Mouse (Mus musculus) liver, embryonic 16.5 days (tissue): ENCODE measurements at regions not wholly inside any gene's neighbourhood (a gene's known extent, or its start where the extent isn't known, plus 50 kb on each side); places are given as distances from the start of the nearest gene placed in this dataset.

Source experiments
- ATAC-seq: fragments of 200-750 bp; cut with Nextera tagmentation; 2 replicates; pipeline ENCODE4 v1.8.0; 2017; ENCODE audit warnings: low read depth, mild to moderate bottlenecking, moderate number of reproducible peaks, moderate library complexity
- H3K27ac ChIP-seq: fragments of 300-500 bp; sonication (generic); 2 replicates; pipeline ENCODE4 v1.5.1; 2014; ENCODE audit warnings: mild to moderate bottlenecking, low read length
- H3K27me3 ChIP-seq: fragments of 300-500 bp; sonication (generic); 2 replicates; pipeline ENCODE4 v1.6.1; 2014; ENCODE audit warnings: low read depth, low read length, mixed read lengths; ENCODE audit not compliant: control insufficient read depth, insufficient read depth
- H3K36me3 ChIP-seq: fragments of 300-500 bp; sonication (generic); 2 replicates; pipeline ENCODE4 v1.6.1; 2014; ENCODE audit warnings: mild to moderate bottlenecking; ENCODE audit not compliant: control insufficient read depth, insufficient read depth
- H3K4me1 ChIP-seq: fragments of 300-500 bp; sonication (generic); 2 replicates; pipeline ENCODE4 v1.6.1; 2014; ENCODE audit warnings: low read depth, low read length, mixed read lengths; ENCODE audit not compliant: control insufficient read depth
- H3K4me2 ChIP-seq: fragments of 300-500 bp; sonication (generic); 2 replicates; pipeline ENCODE4 v1.6.1; 2014; ENCODE audit warnings: low read depth, low read length, mixed read lengths
- H3K4me3 ChIP-seq: fragments of 300-500 bp; sonication (generic); 2 replicates; pipeline ENCODE4 v1.5.1; 2014; ENCODE audit warnings: low read depth, mild to moderate bottlenecking, low read length
- H3K9ac ChIP-seq: fragments of 300-500 bp; sonication (generic); 2 replicates; pipeline ENCODE4 v1.6.1; 2014; ENCODE audit warnings: low read depth, low read length
- H3K9me3 ChIP-seq: fragments of 300-500 bp; sonication (generic); replicated peaks from 2 replicates; pipeline ENCODE4 v1.6.1; 2016; ENCODE audit warnings: low read length; ENCODE audit not compliant: control insufficient read depth
- WGBS: fragments of 180-500 bp; shearing (Covaris S2); extraction: QIAGEN DNeasy Blood & Tissue Kit; methylation state at CpG from one replicate; pipeline ENCODE4 v1.1.7; 2014; ENCODE audit not compliant: insufficient replicate concordance; 5-methylcytosine and 5-hydroxymethylcytosine counted together

DNA sequence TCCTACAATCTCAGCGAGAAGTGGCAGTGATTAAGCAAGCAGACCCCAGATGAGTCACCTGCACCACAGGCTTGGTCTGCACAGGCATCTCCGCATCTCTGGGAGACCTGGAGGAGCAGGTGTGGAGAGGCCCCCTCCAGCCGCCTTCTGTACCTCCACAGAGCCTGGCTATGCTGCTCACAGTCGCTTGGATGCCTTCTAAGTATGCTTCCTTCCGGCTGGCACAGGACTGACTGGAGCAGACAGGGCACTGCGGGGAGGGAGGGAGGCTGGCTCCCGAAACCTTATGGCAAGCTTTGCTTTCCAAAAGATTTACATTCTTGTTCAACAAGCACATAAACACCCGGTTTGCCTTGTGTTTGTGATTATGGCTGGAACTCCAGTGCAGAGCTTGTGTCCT is 107.3 kb downstream of the Irx2 start:
- no peak overlapping the region for H3K4me3 ChIP-seq
- H3K4me1 ChIP-seq, result no peaks in the 10 kb centered on the region
- no peaks in the 10 kb centered on the region for H3K9me3 ChIP-seq
- ATAC-seq, result no peak
- no peaks in the 10 kb centered on the region for H3K27me3 ChIP-seq
- WGBS, result 58% methylated on average over 8 of the region's 8 CpGs
- no peak overlapping the region for H3K4me2 ChIP-seq
- H3K9ac ChIP-seq, result no peak overlapping the region
- no peak overlapping the region for H3K27ac ChIP-seq
- H3K36me3 ChIP-seq, result no peaks in the 10 kb centered on the region

DNA sequence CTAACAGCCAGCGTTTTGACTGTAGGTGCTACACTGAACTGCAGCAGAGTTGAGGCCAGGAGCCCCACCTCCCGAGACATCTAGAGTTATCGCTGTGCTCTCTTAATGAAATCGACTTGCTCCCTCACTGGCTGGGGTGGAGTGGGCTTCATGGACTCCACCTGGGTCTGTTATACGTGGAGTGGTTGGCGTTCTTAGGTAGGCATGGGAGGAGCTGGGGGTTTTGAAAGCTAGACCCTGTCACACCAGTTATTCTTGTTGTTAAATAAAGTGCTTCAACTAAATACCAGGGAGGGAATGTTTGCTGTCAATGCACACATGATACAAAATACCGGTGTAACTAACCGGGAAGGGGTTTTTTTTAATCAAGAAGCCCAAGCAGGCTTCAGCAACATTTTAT is 108.4 kb downstream of the Irx2 start:
- H3K36me3 ChIP-seq, result no peaks in the 10 kb centered on the region
- H3K27ac ChIP-seq, result no peak overlapping the region
- H3K4me3 ChIP-seq, result no peak overlapping the region
- H3K4me1 ChIP-seq, result no peaks in the 10 kb centered on the region
- no peak overlapping the region for H3K9ac ChIP-seq
- no peaks in the 10 kb centered on the region for H3K9me3 ChIP-seq
- no peak overlapping the region for H3K4me2 ChIP-seq
- H3K27me3 ChIP-seq, result no peaks in the 10 kb centered on the region
- 59% methylated on average over 8 of the region's 8 CpGs for WGBS
- ATAC-seq, result no peak

DNA sequence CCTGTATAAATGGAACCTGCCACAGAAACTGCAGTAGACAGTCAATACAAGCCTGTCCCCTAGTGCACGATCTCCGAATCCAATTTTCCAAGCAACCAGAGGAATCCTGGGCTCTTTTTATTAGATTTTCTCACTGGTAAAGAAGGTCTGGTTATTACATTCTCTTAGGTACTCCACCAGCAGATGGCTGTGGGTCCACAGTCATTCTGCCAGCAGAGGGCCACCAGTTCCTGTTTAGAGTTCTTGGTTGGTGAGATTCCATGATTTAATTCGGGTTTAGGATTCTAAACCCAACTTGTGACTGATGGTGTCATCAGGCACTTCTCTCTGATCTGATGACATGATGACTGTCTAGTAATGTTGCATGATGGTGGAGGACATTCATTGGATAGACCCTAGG is 118.6 kb downstream of the Irx2 start:
- H3K4me1 ChIP-seq, result no peaks in the 10 kb centered on the region
- no peak overlapping the region for H3K9ac ChIP-seq
- H3K27ac ChIP-seq, result no peak overlapping the region
- H3K27me3 ChIP-seq, result no peaks in the 10 kb centered on the region
- 54% methylated on average over 3 of the region's 3 CpGs for WGBS
- no peaks in the 10 kb centered on the region for H3K9me3 ChIP-seq
- no peak overlapping the region for H3K4me2 ChIP-seq
- no peaks in the 10 kb centered on the region for H3K36me3 ChIP-seq
- H3K4me3 ChIP-seq, result no peak overlapping the region
- ATAC-seq, result no peak

DNA sequence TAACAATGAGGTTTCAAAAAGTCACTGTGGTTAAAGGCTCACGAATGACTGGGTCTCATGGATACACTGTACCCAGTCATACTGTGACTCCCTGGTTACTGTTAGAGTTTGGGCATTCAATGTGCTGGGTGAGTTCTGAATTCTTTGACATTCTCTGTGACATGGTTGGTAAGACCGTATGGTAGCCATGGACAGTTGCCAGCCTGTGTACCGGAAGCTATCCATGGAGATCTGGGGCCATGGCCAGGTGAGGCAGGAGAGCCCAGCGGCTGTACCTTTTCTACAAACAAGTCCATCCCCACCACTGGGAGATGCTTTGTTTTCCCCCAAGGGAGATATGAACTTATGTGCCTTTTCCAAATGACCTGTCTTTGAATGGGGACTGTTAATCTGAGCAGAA is 126.4 kb downstream of the Irx2 start:
- ATAC-seq, result no peak
- H3K9ac ChIP-seq, result no peak overlapping the region
- H3K4me2 ChIP-seq, result no peak overlapping the region
- no peak overlapping the region for H3K27ac ChIP-seq
- H3K4me1 ChIP-seq, result no peaks in the 10 kb centered on the region
- no peaks in the 10 kb centered on the region for H3K36me3 ChIP-seq
- no peaks in the 10 kb centered on the region for H3K9me3 ChIP-seq
- no peak overlapping the region for H3K4me3 ChIP-seq
- H3K27me3 ChIP-seq, result no peaks in the 10 kb centered on the region
- WGBS, result 66% methylated on average over 4 of the region's 4 CpGs

DNA sequence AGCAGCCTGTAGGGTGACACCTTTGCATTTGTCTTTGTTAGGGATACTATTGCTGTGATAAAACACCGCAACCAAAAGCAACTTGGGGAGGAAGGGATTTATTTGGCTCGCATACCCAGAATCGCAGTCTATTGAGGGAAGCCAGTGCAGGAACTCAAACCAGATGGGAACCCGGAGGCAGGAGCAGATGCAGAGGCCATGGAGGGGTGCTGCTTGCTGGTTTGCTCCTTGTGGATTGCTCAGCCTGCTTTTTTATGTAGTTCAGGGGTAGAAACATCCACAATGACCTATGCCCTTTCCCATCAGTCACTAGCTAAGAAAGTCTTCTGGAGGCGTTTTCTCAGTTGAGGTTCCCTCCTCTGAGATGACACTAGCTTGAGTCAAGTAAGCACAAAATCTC is 133.9 kb downstream of the Irx2 start:
- no peaks in the 10 kb centered on the region for H3K4me1 ChIP-seq
- WGBS, result 68% methylated on average over 5 of the region's 5 CpGs
- H3K9me3 ChIP-seq, result no peaks in the 10 kb centered on the region
- no peaks in the 10 kb centered on the region for H3K27me3 ChIP-seq
- H3K9ac ChIP-seq, result no peak overlapping the region
- H3K27ac ChIP-seq, result no peak overlapping the region
- no peak overlapping the region for H3K4me2 ChIP-seq
- no peak for ATAC-seq
- no peaks in the 10 kb centered on the region for H3K36me3 ChIP-seq
- no peak overlapping the region for H3K4me3 ChIP-seq

DNA sequence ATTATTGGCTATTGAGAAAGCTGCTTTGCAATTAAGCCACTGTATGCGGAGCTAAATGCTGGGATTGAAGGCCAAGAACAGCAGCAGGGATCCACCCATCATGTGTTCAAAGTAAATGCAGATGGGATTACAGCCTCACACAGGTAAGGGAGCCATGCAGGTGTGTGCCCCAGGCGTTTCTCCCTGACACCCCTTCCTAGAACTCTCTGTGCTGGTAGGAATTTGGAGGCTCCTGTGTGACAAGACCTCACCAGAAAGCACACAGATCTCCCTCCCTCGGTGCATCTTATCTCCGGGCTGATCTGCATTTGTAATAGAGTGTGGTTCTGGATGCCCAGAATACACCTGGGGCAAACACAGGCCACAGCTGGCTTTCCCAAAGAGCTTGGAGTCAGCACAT is 134.7 kb downstream of the Irx2 start:
- no peak for ATAC-seq
- no peaks in the 10 kb centered on the region for H3K9me3 ChIP-seq
- H3K9ac ChIP-seq, result no peak overlapping the region
- no peaks in the 10 kb centered on the region for H3K4me1 ChIP-seq
- no peaks in the 10 kb centered on the region for H3K36me3 ChIP-seq
- no peak overlapping the region for H3K4me3 ChIP-seq
- WGBS, result 48% methylated on average over 4 of the region's 4 CpGs
- H3K4me2 ChIP-seq, result no peak overlapping the region
- H3K27ac ChIP-seq, result no peak overlapping the region
- no peaks in the 10 kb centered on the region for H3K27me3 ChIP-seq

DNA sequence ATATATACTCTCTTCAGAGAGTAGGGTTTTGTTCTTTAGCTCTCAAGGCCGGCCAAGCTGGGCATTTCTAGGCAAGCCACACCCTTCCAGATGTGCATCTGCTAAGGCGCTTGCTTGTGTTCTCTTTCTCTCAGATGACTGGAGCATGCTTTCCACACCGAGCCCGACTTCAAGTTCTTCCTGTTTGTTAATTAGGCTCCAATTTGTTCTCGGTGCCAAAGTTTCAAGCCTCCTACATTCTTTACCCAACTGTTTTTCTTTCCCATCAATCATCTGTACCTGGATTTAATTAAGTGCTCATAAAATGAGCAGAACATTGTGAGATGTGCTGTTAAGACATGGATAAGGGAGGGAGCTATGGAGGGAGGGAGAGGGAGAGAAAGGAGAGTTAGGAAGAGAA is 138.7 kb downstream of the Irx2 start:
- Histone ChIP-seq H3K4me2 (no peak overlapping the region), H3K36me3 (no peaks in the 10 kb centered on the region), H3K4me3 (no peak overlapping the region), H3K27me3 (no peaks in the 10 kb centered on the region), H3K27ac (no peak overlapping the region), H3K4me1 (no peaks in the 10 kb centered on the region), H3K9ac (no peak overlapping the region), H3K9me3 (no peaks in the 10 kb centered on the region)
- no peak for ATAC-seq
- WGBS, result 56% methylated on average over 5 of the region's 5 CpGs

DNA sequence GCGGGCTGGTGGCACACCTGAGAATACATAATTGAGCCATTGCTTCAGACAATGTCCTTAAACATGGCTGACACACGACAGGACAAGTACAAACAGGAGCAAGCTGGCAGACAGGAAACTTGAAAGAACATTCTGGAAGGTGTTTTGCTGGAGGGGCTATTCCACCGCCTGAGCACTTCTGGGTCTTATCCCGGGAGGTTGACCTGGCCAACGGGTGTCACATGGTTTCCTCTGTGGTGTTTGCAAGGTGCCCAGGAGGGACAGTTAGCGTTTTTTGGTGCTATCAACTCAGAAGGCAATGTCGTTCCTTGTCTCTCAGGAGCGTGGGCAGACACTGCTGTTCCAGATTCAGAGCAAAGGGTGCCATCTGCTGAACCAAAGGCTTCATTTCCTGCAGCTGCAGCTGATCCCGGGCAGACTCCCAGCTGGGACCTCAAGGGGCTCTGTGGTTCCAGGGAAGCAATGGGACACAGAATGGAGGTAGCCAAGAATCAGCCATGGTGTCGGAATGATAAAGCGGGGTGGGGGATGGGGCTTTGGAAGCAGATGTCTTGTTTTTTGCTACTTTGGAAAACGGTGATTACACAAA is 140.5 kb downstream of the Irx2 start:
- 47% methylated on average over 12 of the region's 12 CpGs for WGBS
- no peaks in the 10 kb centered on the region for H3K9me3 ChIP-seq

DNA sequence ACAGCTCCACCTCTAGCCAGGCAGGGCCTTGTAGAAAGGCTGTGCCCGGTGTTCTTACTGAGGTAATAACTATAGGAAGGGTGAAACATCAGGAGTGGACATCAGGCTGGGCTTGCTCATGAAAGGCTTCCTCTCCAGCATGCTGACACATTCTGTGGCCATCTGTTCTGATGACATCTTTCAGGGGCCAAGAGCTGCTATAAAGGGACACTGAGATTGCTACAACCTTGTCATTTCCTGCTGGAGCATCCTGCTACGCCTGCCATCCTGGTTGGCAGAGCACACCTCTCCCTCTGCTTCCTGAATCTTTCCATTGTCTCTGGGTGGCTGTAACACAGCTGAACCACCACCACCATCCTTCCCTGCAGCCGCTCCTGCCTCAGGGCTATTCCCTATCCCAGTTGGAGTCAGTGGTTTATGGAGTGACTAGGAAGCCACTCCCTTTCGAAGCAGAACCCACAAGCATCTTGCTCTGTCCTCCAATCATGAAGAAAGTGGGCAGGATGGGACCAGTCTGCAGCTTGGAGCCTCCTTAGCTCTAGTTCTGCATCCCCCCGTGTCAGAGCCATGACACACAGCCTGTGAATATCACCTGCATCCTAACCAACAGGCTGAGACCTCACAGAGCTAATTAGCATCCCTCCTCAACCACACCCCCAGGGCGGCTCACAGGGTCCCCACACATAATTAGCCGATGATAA is 154.6 kb downstream of the Irx2 start:
- Histone ChIP-seq H3K27me3 (no peaks in the 10 kb centered on the region), H3K4me1 (no peaks in the 10 kb centered on the region), H3K4me2 (no peak overlapping the region), H3K36me3 (no peaks in the 10 kb centered on the region), H3K9me3 (no peaks in the 10 kb centered on the region), H3K27ac (no peak overlapping the region), H3K9ac (no peak overlapping the region), H3K4me3 (no peak overlapping the region)
- no peak for ATAC-seq
- 32% methylated on average over 7 of the region's 7 CpGs for WGBS

More for the DNA sequence above, 140.5 kb downstream of the Irx2 start:
- ATAC-seq, result no peak
- H3K4me1 ChIP-seq, result no peaks in the 10 kb centered on the region
- no peak overlapping the region for H3K9ac ChIP-seq
- no peaks in the 10 kb centered on the region for H3K36me3 ChIP-seq
- H3K4me2 ChIP-seq, result no peak overlapping the region
- H3K27ac ChIP-seq, result no peak overlapping the region
- no peak overlapping the region for H3K4me3 ChIP-seq
- H3K27me3 ChIP-seq, result no peaks in the 10 kb centered on the region
